Mouse (Mus musculus) neural tube, embryonic 14.5 days (tissue): ENCODE measurements around the gene Evc2. TPM values are rescaled to one million over a fixed set of nuclear protein-coding genes. Genes with fewer than 3 reads are reported as not detected.
A peak's percentile ranks its signal among the peaks of the same experiment; 100 is the strongest.

Source experiments
- ATAC-seq: fragments of 200-750 bp; cut with Nextera tagmentation; 2 replicates; pipeline ENCODE4 v1.8.0; 2017; ENCODE audit warnings: low read depth, mild to moderate bottlenecking, moderate TSS enrichment, moderate library complexity
- H3K27ac ChIP-seq: fragments of 300-500 bp; sonication (generic); 2 replicates; pipeline ENCODE4 v1.5.1; 2014; ENCODE audit warnings: low read depth, mild to moderate bottlenecking, control low read depth, low read length, moderate library complexity, mixed read lengths
- H3K27me3 ChIP-seq: fragments of 300-500 bp; sonication (generic); 2 replicates; pipeline ENCODE4 v1.6.1; 2014; ENCODE audit warnings: low read length; ENCODE audit not compliant: control insufficient read depth, insufficient read depth
- H3K36me3 ChIP-seq: fragments of 300-500 bp; sonication (generic); 2 replicates; pipeline ENCODE4 v1.6.1; 2014; ENCODE audit warnings: low read length, mixed read lengths; ENCODE audit not compliant: control insufficient read depth, insufficient read depth
- H3K4me1 ChIP-seq: fragments of 300-500 bp; sonication (generic); 2 replicates; pipeline ENCODE4 v1.6.1; 2014; ENCODE audit warnings: low read length; ENCODE audit not compliant: control insufficient read depth, insufficient read depth
- H3K4me2 ChIP-seq: fragments of 300-500 bp; sonication (generic); 2 replicates; pipeline ENCODE4 v1.6.1; 2014; ENCODE audit warnings: mild to moderate bottlenecking, low read depth, low read length, control low read depth
- H3K4me3 ChIP-seq: fragments of 300-500 bp; sonication (generic); 2 replicates; pipeline ENCODE4 v1.5.1; 2014; ENCODE audit warnings: low read depth, low read length, control low read depth, mixed read lengths
- H3K9ac ChIP-seq: fragments of 300-500 bp; sonication (generic); replicated peaks from 2 replicates; pipeline ENCODE4 v1.6.1; 2014; ENCODE audit warnings: low read depth, mild to moderate bottlenecking, control low read depth, low read length, mixed read lengths
- H3K9me3 ChIP-seq: fragments of 300-500 bp; sonication (generic); 2 replicates; pipeline ENCODE4 v1.6.1; 2016; ENCODE audit warnings: low read length; ENCODE audit not compliant: control insufficient read depth
- WGBS: fragments of 180-500 bp; shearing (Covaris S2); extraction: QIAGEN DNeasy Blood & Tissue Kit; methylation state at CpG from one replicate; pipeline ENCODE4 v1.1.7; 2014; 5-methylcytosine and 5-hydroxymethylcytosine counted together
- polyA plus RNA-seq: library from polyadenylated mRNA; unstranded; fragments of >200 nt; fragmentation: Nextera tagmentation; extraction: Ambion mirVana; gene quantifications from 2 replicates; pipeline ENCODE4 v1.2.1, GENCODE M21; 2014

Gene Evc2
- polyA plus RNA-seq: 3.7 and 4.0 TPM in 2 replicates

GRCm38 (mm10) chr5:37338288-37338687, at the start of gene Evc2:
Gene Evc2 (plus strand): TSS chr5:37338499.
- H3K27ac ChIP-seq: no peak within 1 kb of the TSS
- ATAC-seq: peak; percentile 82
- H3K4me3 ChIP-seq: peak within 1 kb of the TSS; percentile 57
- peaks cover 6% of the 10 kb centered on the region; the same call in 1 of the 2 replicates for H3K27me3 ChIP-seq
- H3K9ac ChIP-seq: peak within 1 kb of the TSS; percentile 49
- H3K9me3 ChIP-seq: no peaks in the 10 kb centered on the region
- no peaks in the 10 kb centered on the region for H3K36me3 ChIP-seq
- WGBS: 0% methylated on average over 20 of the region's 27 CpGs
- peaks cover 7% of the 10 kb centered on the region; the same call in 1 of the 2 replicates for H3K4me1 ChIP-seq
- H3K4me2 ChIP-seq: peak within 1 kb of the TSS; percentile 69

- no peak overlapping the region for H3K9ac ChIP-seq
- H3K4me3 ChIP-seq: no peak overlapping the region
- peak; percentile 22 for ATAC-seq
- H3K27ac ChIP-seq: no peak overlapping the region
- no peaks in the 10 kb centered on the region for H3K27me3 ChIP-seq
- no peaks in the 10 kb centered on the region for H3K9me3 ChIP-seq
- no peak overlapping the region for H3K4me2 ChIP-seq
- WGBS: 20% methylated on average over 3 of the region's 3 CpGs
- H3K36me3 ChIP-seq: peaks cover 62% of the 10 kb centered on the region
- no peaks in the 10 kb centered on the region for H3K4me1 ChIP-seq
Observed at GRCm38 (mm10) chr5:37289236-37289635, 49.1 kb upstream of the Evc2 start.

- no peaks in the 10 kb centered on the region for H3K9me3 ChIP-seq
- WGBS: 74% methylated on average over 9 of the region's 9 CpGs
- H3K27me3 ChIP-seq: no peaks in the 10 kb centered on the region
- H3K4me1 ChIP-seq: no peaks in the 10 kb centered on the region
- ATAC-seq: no peak
- peaks cover 50% of the 10 kb centered on the region for H3K36me3 ChIP-seq
- H3K4me3 ChIP-seq: no peak overlapping the region
- no peak overlapping the region for H3K4me2 ChIP-seq
- no peak overlapping the region for H3K27ac ChIP-seq
- no peak overlapping the region for H3K9ac ChIP-seq
Observed at GRCm38 (mm10) chr5:37290983-37291382, 47.3 kb upstream of the Evc2 start.

GRCm38 (mm10) chr5:37296717-37297116, 41.6 kb upstream of the Evc2 start:
- Histone ChIP-seq H3K27me3 (no peaks in the 10 kb centered on the region), H3K4me2 (no peak overlapping the region), H3K9ac (no peak overlapping the region), H3K4me1 (no peaks in the 10 kb centered on the region), H3K4me3 (no peak overlapping the region), H3K27ac (no peak overlapping the region), H3K36me3 (peaks cover 2% of the 10 kb centered on the region), H3K9me3 (no peaks in the 10 kb centered on the region)
- 82% methylated on average over 10 of the region's 10 CpGs for WGBS
- no peak for ATAC-seq

GRCm38 (mm10) chr5:37298370-37298769, 39.9 kb upstream of the Evc2 start:
- H3K4me2 ChIP-seq: no peak overlapping the region
- H3K9ac ChIP-seq: no peak overlapping the region
- H3K36me3 ChIP-seq: no peaks in the 10 kb centered on the region
- H3K9me3 ChIP-seq: no peaks in the 10 kb centered on the region
- 25% methylated on average over 7 of the region's 7 CpGs for WGBS
- H3K4me3 ChIP-seq: no peak overlapping the region
- no peaks in the 10 kb centered on the region for H3K4me1 ChIP-seq
- no peaks in the 10 kb centered on the region for H3K27me3 ChIP-seq
- 0 out of 2 replicates have a peak, but pooled peaks have one; percentile 31 for ATAC-seq
- no peak overlapping the region for H3K27ac ChIP-seq

- Histone ChIP-seq H3K4me3 (no peak overlapping the region), H3K9me3 (no peaks in the 10 kb centered on the region), H3K9ac (no peak overlapping the region), H3K4me1 (no peaks in the 10 kb centered on the region), H3K27ac (no peak overlapping the region), H3K4me2 (no peak overlapping the region), H3K36me3 (no peaks in the 10 kb centered on the region), H3K27me3 (no peaks in the 10 kb centered on the region)
- no peak for ATAC-seq
- WGBS: 84% methylated on average over 9 of the region's 9 CpGs
Observed at GRCm38 (mm10) chr5:37310026-37310425, 28.3 kb upstream of the Evc2 start.

- no peaks in the 10 kb centered on the region for H3K4me1 ChIP-seq
- H3K4me3 ChIP-seq: no peak overlapping the region
- H3K9me3 ChIP-seq: no peaks in the 10 kb centered on the region
- WGBS: 90% methylated on average over 12 of the region's 12 CpGs
- no peak overlapping the region for H3K4me2 ChIP-seq
- ATAC-seq: no peak
- H3K36me3 ChIP-seq: no peaks in the 10 kb centered on the region
- H3K27ac ChIP-seq: no peak overlapping the region
- H3K27me3 ChIP-seq: no peaks in the 10 kb centered on the region
- no peak overlapping the region for H3K9ac ChIP-seq
Observed at GRCm38 (mm10) chr5:37312980-37313722, 25.1 kb upstream of the Evc2 start.

- WGBS: 93% methylated on average over 6 of the region's 6 CpGs
- Histone ChIP-seq H3K4me3 (no peak overlapping the region), H3K36me3 (no peaks in the 10 kb centered on the region), H3K9me3 (no peaks in the 10 kb centered on the region), H3K9ac (no peak overlapping the region), H3K4me1 (no peaks in the 10 kb centered on the region), H3K4me2 (no peak overlapping the region), H3K27me3 (no peaks in the 10 kb centered on the region), H3K27ac (no peak overlapping the region)
- ATAC-seq: no peak
Observed at GRCm38 (mm10) chr5:37318715-37319114, 19.6 kb upstream of the Evc2 start.

- H3K27me3 ChIP-seq: no peaks in the 10 kb centered on the region
Observed at GRCm38 (mm10) chr5:37320174-37320573, 18.1 kb upstream of the Evc2 start.

More at GRCm38 (mm10) chr5:37320174-37320573, 18.1 kb upstream of the Evc2 start:
- Histone ChIP-seq H3K9ac (no peak overlapping the region), H3K4me1 (no peaks in the 10 kb centered on the region), H3K4me3 (no peak overlapping the region), H3K36me3 (no peaks in the 10 kb centered on the region), H3K4me2 (no peak overlapping the region), H3K9me3 (no peaks in the 10 kb centered on the region), H3K27ac (no peak overlapping the region)
- 75% methylated on average over 3 of the region's 3 CpGs for WGBS
- no peak for ATAC-seq
